Mouse (Mus musculus) embryonic facial prominence, embryonic 13.5 days (tissue): Measurements from ENCODE around the gene Tubg2. TPM values are rescaled to one million over a fixed set of nuclear protein-coding genes. Genes with fewer than 3 reads are reported as not detected.
"Not testable (repeated sequence)": the region's sequence is repeated elsewhere in the genome, so short reads cannot be mapped to it uniquely, and the experiment has no call there.

Experiments used
- ATAC-seq: fragments of 200-750 bp; cut with Nextera tagmentation; 2 replicates; pipeline ENCODE4 v1.8.0; 2017; ENCODE audit warnings: low read depth; ENCODE audit not compliant: insufficient number of reproducible peaks, insufficient read depth, low FRiP score, low TSS enrichment
- H3K27ac ChIP-seq: fragments of 300-500 bp; sonication (generic); 2 replicates; pipeline ENCODE4 v1.5.1; 2015; ENCODE audit warnings: moderate library complexity, mild to moderate bottlenecking, inconsistent platforms
- H3K27me3 ChIP-seq: fragments of 300-500 bp; sonication (generic); 2 replicates; pipeline ENCODE4 v1.6.1; 2015; ENCODE audit warnings: mild to moderate bottlenecking, inconsistent platforms
- H3K36me3 ChIP-seq: fragments of 300-500 bp; sonication (generic); 2 replicates; pipeline ENCODE4 v1.6.1; 2015; ENCODE audit warnings: mild to moderate bottlenecking, inconsistent platforms
- H3K4me1 ChIP-seq: fragments of 300-500 bp; sonication (generic); 2 replicates; pipeline ENCODE4 v1.6.1; 2015; ENCODE audit warnings: inconsistent platforms
- H3K4me2 ChIP-seq: fragments of 300-500 bp; sonication (generic); 2 replicates; pipeline ENCODE4 v1.6.1; 2015; ENCODE audit warnings: moderate library complexity, mild to moderate bottlenecking, inconsistent platforms
- H3K4me3 ChIP-seq: fragments of 300-500 bp; sonication (generic); 2 replicates; pipeline ENCODE4 v1.5.1; 2015; ENCODE audit warnings: mild to moderate bottlenecking, inconsistent platforms
- H3K9ac ChIP-seq: fragments of 300-500 bp; sonication (generic); 2 replicates; pipeline ENCODE4 v1.6.1; 2015; ENCODE audit warnings: mild to moderate bottlenecking, inconsistent platforms
- H3K9me3 ChIP-seq: fragments of 300-500 bp; sonication (generic); 2 replicates; pipeline ENCODE4 v1.6.1; 2016; ENCODE audit warnings: inconsistent platforms
- WGBS: fragments of 180-500 bp; shearing (Covaris S2); methylation state at CpG from one replicate; pipeline ENCODE4 v1.1.7; 2015; ENCODE audit warnings: mixed read lengths; 5-methylcytosine and 5-hydroxymethylcytosine counted together
- polyA plus RNA-seq: library from polyadenylated mRNA; unstranded; fragments of >200 nt; fragmentation: Nextera tagmentation; extraction: Ambion mirVana; gene quantifications from 2 replicates; pipeline ENCODE4 v1.2.1, GENCODE M21; 2015

The Tubg2 gene
- polyA plus RNA-seq, 1 experiment from 2014 or later = 12.6 TPM

DNA sequence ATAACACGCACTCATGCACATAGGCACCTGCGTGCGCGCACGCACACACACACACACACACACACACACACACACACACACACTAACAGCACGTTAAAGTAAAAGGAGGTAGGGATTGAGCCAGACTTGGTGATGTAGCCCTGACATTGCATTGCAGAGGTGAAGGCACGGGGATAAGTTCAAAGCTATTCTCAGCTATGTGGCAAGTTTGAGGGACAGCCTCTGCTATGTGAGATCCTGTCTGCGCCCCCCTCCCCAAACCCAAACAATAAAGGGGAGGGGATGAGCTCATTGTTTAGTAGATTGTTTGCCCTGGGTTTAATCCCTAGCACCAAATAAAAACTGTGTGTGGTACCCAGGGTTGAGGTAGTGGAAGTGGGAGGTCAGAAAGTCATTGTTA is 14.6 kb upstream of the Tubg2 start:
- WGBS = 81% methylated on average over 8 of the region's 8 CpGs
- Histone ChIP-seq H3K4me2 (no peak overlapping the region), H3K4me3 (no peak overlapping the region), H3K9me3 (no peaks in the 10 kb centered on the region), H3K36me3 (no peaks in the 10 kb centered on the region), H3K27me3 (peaks cover 18% of the 10 kb centered on the region; the same call in 1 of the 2 replicates), H3K27ac (no peak overlapping the region), H3K4me1 (peaks cover 21% of the 10 kb centered on the region), H3K9ac (no peak overlapping the region)
- no peak for ATAC-seq

DNA sequence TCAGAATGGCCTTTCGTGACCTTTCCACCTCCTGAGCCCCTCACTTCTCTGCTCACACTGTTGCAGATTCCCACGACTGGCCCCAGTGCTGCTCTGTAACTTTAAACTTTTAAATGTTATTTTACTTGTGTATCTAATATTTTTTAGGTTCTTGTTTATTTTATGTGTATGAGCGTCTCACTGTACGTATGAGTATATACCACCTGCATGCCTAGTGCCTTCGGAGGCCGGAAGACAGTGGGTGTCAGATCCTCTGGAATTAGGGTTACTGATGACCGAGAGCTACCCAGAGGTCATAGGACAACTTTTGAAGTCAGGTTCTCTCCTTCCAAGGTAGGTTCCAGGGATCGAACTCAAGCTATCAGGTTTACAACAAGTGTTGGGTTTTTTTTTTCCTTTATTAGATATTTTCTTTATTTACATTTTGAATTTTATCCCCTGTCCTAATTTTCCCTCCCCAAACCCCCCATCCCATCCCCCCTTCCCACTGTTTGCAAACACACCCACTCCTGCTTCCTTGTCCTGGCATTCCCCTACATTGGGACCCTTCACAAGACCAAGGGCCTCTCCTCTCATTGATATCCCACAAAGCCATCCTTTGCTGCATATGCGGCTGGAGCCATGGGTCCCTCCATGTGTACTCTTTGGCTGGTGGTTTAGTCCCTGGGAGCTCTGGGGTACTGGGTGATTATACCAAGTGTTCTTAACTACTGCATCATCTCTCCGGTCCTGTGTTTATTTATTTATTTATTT is 13.3 kb upstream of the Tubg2 start:
- ATAC-seq = no peak
- WGBS = 86% methylated on average over 10 of the region's 10 CpGs
- H3K4me3 ChIP-seq = no peak overlapping the region
- H3K9me3 ChIP-seq = no peaks in the 10 kb centered on the region
- peaks cover 21% of the 10 kb centered on the region for H3K4me1 ChIP-seq
- no peaks in the 10 kb centered on the region for H3K36me3 ChIP-seq
- no peak overlapping the region for H3K9ac ChIP-seq
- no peak overlapping the region for H3K27ac ChIP-seq
- no peak overlapping the region for H3K4me2 ChIP-seq
- peaks cover 18% of the 10 kb centered on the region; the same call in 1 of the 2 replicates for H3K27me3 ChIP-seq

DNA sequence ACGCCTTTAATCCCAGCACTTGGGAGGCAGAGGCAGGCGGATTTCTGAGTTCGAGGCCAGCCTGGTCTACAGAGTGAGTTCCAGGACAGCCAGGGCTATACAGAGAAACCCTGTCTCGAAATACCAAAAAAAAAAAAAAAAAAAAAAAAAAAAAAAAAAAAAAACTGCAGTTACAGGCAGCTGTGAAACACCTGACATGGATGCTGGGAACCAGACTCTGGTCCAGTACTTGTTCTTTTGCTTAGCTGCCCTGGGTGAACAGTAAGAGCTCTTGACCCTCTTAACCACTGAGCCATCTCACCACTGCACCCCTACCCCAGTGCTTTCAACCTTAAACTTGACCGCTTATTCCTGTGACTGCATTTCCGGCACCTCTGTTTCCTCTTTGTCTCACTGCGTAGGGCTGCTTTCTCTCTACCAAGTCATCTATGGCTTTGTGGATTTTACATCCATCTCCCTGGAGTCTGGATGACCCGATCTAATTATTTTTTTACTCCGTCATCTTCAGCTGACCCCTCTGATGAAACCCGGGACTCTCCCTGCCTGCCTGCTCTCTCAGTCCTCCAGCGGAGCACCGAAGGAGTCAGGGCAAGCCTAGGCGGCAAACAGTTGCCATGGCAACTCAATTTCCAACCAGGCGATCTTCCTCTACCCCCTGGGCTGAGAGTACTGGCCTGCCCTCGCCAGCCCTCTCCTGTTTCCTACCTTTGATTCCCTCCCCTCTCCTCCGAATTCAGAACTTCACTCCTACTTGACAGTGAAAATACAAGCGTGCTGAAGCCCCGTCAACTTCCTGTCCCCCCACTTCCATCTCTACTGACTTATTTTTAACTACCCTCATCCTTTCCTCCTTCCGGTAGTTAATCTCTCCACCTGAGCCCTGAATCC is 12.1 kb upstream of the Tubg2 start:
- Histone ChIP-seq H3K27ac (no peak overlapping the region), H3K4me3 (peak overlapping the region; percentile 36), H3K4me2 (peak overlapping the region; percentile 65), H3K36me3 (no peaks in the 10 kb centered on the region), H3K9ac (peak overlapping the region; percentile 64), H3K27me3 (peaks cover 18% of the 10 kb centered on the region; the same call in 1 of the 2 replicates), H3K4me1 (peaks cover 27% of the 10 kb centered on the region), H3K9me3 (no peaks in the 10 kb centered on the region)
- ATAC-seq = no peak
- 21% methylated on average over 19 of the region's 19 CpGs for WGBS

DNA sequence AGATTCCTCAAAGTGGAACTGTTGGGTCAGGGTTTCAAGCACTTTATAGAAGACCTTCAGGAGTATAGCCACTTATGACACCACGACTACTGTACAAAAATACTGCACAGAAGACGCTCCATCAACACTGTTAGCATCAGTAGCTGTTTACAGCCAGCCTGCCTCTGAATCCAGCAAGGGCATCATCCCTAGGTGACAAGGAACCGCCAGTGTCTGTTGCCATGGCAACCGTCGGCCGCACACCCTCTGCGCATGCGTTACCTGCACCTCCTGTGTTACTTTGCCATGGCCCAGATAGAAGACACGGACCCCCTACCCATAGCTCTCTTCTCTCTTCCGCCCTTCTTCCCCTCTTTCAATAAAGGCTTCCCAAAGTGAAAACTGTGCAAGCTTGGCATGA is 9.3 kb upstream of the Tubg2 start:
- Histone ChIP-seq H3K27ac (no peak overlapping the region), H3K9me3 (no peaks in the 10 kb centered on the region), H3K27me3 (no peaks in the 10 kb centered on the region), H3K4me3 (no peak overlapping the region), H3K4me2 (no peak overlapping the region), H3K9ac (no peak overlapping the region), H3K36me3 (no peaks in the 10 kb centered on the region), H3K4me1 (peaks cover 27% of the 10 kb centered on the region)
- no peak for ATAC-seq
- WGBS = 28% methylated on average over 10 of the region's 10 CpGs

DNA sequence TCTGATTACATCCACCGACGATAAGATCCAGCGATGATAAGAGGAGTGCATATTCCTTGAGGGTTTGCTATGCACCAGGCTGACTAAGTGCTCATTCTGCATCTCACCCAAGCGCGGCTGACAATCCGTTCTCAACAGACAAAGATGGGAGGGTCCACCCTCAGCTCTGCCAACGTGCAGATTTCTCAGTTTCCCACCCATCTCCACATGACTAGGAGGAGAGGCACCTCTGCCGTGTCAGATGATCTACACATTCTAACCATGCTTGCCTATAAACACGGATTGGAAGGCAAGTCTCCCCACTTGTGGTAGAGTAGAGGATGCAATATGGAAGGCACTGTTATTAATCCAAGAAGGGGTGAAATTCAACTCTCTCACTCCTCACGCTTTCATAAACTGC is 7.0 kb upstream of the Tubg2 start:
- Histone ChIP-seq H3K4me2 (peak overlapping the region; percentile 29), H3K4me3 (no peak overlapping the region), H3K36me3 (no peaks in the 10 kb centered on the region), H3K9me3 (no peaks in the 10 kb centered on the region), H3K27me3 (no peaks in the 10 kb centered on the region), H3K27ac (peak overlapping the region; percentile 92), H3K4me1 (peaks cover 23% of the 10 kb centered on the region), H3K9ac (peak overlapping the region; percentile 47)
- WGBS = 41% methylated on average over 10 of the region's 10 CpGs
- ATAC-seq = no peak

DNA sequence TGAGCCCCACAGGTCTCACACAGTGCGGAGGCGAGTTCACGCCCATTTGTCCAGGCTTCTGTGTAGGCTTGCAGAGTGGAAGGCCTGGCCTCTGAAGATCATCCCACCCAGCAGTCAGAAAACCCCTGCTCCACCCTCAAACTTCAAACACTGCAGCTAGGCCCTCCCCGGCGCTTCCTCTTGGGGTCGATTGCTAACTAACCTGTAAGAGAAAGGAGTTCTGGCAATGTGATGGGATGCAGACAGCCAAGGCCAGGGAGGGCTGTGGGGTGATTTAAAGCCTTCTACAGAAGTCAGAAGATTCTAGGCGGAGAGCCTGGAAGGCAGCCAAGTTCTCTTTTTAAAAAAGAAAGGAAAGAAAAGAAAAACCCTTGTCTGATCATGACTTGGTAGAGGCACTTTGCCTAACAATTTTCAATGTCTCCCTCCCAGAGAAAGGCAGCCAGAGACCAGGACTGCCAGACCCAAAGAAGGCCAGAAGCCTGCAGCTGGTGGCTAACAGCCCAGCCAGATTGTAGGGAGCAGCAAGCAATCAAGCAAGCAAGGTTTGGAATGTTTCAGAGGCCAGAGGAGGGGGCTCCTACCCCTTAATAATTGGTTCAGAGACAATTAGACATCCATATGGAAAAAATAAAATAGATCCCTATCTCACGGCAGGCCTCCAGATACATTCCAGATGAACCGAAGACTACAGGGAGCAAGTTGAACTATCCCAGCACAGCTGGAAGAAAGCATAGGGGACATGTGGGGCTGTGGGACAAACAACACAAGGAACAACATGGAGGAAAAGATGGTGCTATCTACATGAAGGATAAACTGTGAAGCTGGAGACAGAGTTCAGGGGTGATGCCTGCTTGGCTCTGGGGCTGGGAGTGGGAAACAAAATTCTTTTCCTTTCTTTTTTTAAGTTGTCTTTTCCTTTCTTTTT is 6.3 kb upstream of the Tubg2 start:
- 0 out of 2 replicates have a peak overlapping the region, but pooled peaks have one; percentile 12 for H3K4me3 ChIP-seq
- H3K9ac ChIP-seq = peak overlapping the region; percentile 47
- H3K4me1 ChIP-seq = peaks cover 20% of the 10 kb centered on the region
- no peaks in the 10 kb centered on the region for H3K27me3 ChIP-seq
- 0 out of 2 replicates have a peak, but pooled peaks have one; percentile 26 for ATAC-seq
- peak overlapping the region; percentile 29 for H3K4me2 ChIP-seq
- H3K9me3 ChIP-seq = no peaks in the 10 kb centered on the region
- H3K27ac ChIP-seq = peak overlapping the region; percentile 92
- H3K36me3 ChIP-seq = no peaks in the 10 kb centered on the region
- WGBS = 13% methylated on average over 9 of the region's 9 CpGs

DNA sequence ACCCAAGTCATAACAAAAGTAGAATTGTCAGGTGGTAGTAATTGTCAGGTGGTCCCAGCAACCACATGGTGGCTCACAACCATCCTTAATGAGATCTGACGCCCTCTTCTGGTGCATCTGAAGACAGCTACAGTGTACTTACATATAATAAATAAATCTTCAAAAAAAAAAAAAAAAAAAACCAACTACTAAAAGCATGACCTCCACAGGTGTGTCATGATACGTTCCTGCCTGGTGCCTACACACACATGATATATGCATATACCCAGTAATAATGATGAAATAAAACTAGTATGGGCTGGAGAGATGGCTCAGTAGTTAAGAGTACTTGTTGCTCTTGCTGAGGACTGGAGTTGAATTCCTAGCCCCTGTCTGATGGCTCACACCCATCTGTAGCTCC is 4.6 kb upstream of the Tubg2 start:
- H3K36me3 ChIP-seq = no peaks in the 10 kb centered on the region
- 45% methylated on average over 2 of the region's 2 CpGs for WGBS
- peaks cover 25% of the 10 kb centered on the region for H3K4me1 ChIP-seq

DNA sequence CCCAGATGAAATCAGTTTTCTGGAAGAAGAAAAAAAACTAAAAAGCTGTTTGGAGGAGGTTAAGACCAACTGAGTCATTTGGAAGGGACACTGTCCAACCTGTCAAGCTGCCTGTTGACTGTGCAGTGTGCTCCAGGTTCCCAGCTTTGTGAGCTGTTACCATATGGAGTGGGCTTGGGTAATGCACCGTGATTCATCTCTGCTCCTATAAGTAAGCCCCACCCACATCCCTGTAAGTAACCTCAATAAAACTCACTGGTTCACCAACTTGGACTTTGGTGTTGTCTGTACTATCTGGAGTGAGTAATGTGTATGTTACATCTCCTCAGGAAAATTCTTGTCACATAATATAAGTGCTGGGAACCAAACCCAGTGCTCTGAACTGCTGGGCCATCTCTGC is 2.9 kb upstream of the Tubg2 start:
- H3K27me3 ChIP-seq = no peaks in the 10 kb centered on the region
- no peak overlapping the region for H3K4me3 ChIP-seq
- no peaks in the 10 kb centered on the region for H3K36me3 ChIP-seq
- H3K27ac ChIP-seq = no peak overlapping the region
- H3K9me3 ChIP-seq = no peaks in the 10 kb centered on the region
- no peak overlapping the region for H3K4me2 ChIP-seq
- ATAC-seq = no peak
- no peak overlapping the region for H3K9ac ChIP-seq
- WGBS = 52% methylated on average over 1 of the region's 1 CpGs
- peaks cover 29% of the 10 kb centered on the region for H3K4me1 ChIP-seq

More for the DNA sequence above, 4.6 kb upstream of the Tubg2 start:
- no peaks in the 10 kb centered on the region for H3K9me3 ChIP-seq
- H3K27me3 ChIP-seq = no peaks in the 10 kb centered on the region
- no peak overlapping the region for H3K9ac ChIP-seq
- H3K4me2 ChIP-seq = no peak overlapping the region
- no peak for ATAC-seq
- no peak overlapping the region for H3K27ac ChIP-seq
- H3K4me3 ChIP-seq = no peak overlapping the region

DNA sequence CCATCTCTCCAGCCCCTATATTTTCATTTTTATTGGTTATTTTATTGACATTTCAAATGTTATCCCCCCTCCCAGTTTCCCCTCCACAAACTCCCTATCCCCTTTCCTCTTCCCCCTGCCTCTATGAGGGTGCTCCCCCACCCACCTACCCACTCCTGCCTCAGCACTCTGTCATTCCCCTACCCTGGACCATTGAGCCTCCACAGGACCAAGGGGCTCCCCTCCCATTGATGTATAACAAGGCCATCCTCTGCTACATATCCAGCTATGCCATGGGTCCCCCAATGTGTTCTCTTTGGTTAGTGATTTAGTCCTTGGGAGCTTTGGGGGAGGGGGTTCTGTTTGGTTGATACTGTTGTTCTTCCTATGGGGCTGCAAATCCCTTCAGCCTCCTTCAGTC is 1.1 kb upstream of the Tubg2 start:
- H3K4me2 ChIP-seq = no peak overlapping the region
- ATAC-seq = no peak
- no peak overlapping the region for H3K27ac ChIP-seq
- H3K9ac ChIP-seq = no peak overlapping the region
- no peak overlapping the region for H3K4me3 ChIP-seq
- no peaks in the 10 kb centered on the region for H3K27me3 ChIP-seq
- H3K9me3 ChIP-seq = no peaks in the 10 kb centered on the region
- H3K36me3 ChIP-seq = no peaks in the 10 kb centered on the region
- peaks cover 12% of the 10 kb centered on the region for H3K4me1 ChIP-seq

DNA sequence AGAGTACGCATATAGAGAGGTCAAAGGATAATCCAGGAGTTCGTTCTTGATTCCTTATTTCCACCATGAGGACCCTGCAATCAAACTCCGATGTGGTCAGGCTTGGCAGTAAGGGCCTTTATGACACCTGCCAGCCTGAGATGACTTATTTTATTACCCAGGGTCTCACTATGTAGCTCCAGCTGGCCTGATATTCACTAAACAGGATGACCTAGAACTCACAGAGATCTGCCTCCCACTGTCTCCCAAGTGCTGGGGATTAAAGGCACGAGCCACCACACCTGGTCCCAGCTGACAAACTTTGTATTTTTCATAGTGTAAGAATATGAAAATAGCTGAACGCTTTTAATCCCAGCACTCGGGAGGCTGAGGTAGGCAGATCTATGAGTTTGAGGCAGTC is 556 bp upstream of the Tubg2 start:
- no peaks in the 10 kb centered on the region for H3K9me3 ChIP-seq
- peaks cover 9% of the 10 kb centered on the region for H3K4me1 ChIP-seq
- 64% methylated on average over 6 of the region's 6 CpGs for WGBS
- ATAC-seq = no peak
- H3K4me2 ChIP-seq = peak overlapping the region; percentile 80; the same call in 1 of the 2 replicates
- H3K9ac ChIP-seq = no peak overlapping the region
- H3K27ac ChIP-seq = no peak overlapping the region
- H3K27me3 ChIP-seq = no peaks in the 10 kb centered on the region
- H3K36me3 ChIP-seq = no peaks in the 10 kb centered on the region
- no peak overlapping the region for H3K4me3 ChIP-seq

DNA sequence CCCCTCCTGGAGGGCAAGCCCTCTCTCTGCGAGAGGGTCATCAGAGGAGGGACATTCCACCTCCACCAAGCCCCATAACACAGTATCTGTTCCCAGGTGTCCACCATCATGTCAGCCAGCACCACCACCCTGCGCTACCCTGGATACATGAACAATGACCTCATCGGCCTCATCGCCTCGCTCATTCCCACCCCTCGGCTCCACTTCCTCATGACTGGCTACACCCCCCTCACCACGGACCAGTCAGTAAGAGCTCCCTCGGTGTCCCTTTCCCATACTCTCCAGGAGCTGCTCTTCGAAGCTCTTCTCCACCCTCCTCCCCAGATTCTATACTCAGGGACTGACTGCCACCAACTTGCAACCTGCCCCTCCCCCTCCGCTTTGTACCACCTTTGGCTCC is 4.4 kb downstream of the Tubg2 start:
- H3K4me3 ChIP-seq, ATAC-seq, H3K9me3 ChIP-seq, H3K4me2 ChIP-seq, H3K9ac ChIP-seq, H3K27ac ChIP-seq: not testable (repeated sequence)
- peaks cover 37% of the 10 kb centered on the region for H3K27me3 ChIP-seq
- H3K4me1 ChIP-seq = peaks cover 29% of the 10 kb centered on the region
- H3K36me3 ChIP-seq = peaks cover 32% of the 10 kb centered on the region
- WGBS = 74% methylated on average over 9 of the region's 10 CpGs
